Comparison of ENCODE assay signal across 19 mouse cellular contexts in genomic region chr17:51740246-51740645, GRCm38 (mm10).
DNase-seq lines count a peak whose midpoint lies in the region; ATAC-seq and TF ChIP-seq lines count a peak whose summit lies in the region.
"Had no signal": no experiment of that assay in that cellular context is flagged by ENCODE, and none has a peak within 500 bp of the region (broad histone marks: within the 10 kb centered on the region; RNA-seq: fewer than 3 reads in every experiment).

No protein-coding gene starts in this region.

- H3K27me3 ChIP-seq in embryonic facial prominence, embryonic 13.5 days, result no peaks in the 10 kb centered on the region
- H3K27me3 ChIP-seq in embryonic facial prominence, embryonic 10.5 days (replicated peaks; ENCODE audit: low read depth, poor library complexity, severe bottlenecking), result 0 out of 2 replicates have a peak, but pooled peaks cover 3% of the 10 kb centered on the region
- no peaks in the 10 kb centered on the region for H3K27me3 ChIP-seq in kidney, adult 2 months (replicated peaks; ENCODE audit: control insufficient read depth, insufficient read depth, low read length)
- H3K27me3 ChIP-seq: midbrain, embryonic 12.5 days; neural tube, embryonic 12.5 days had no signal

- TF ChIP-seq POLR2A in kidney, adult 2 months (IDR thresholded peaks at IDR 0.05; ENCODE audit: low read depth, low read length), result no peak

- no peak for DNase-seq in embryonic facial prominence, embryonic 10.5 days (ENCODE audit: low spot score)
- DNase-seq in kidney, adult 2 months, result peak; percentile 3
- no peak for DNase-seq in kidney, postnatal 25 days
- DNase-seq in thymus, postnatal 0 days (ENCODE audit: low spot score), result peak; percentile 5
- no peak for DNase-seq in thymus, postnatal 25 days
- DNase-seq in layer of hippocampus, postnatal 14 days (ENCODE audit: low spot score in 2 of 2), result no peak
- DNase-seq: cerebellum, adult 11-12 months; gastrocnemius, adult 2 months; heart, adult 2 months; heart, postnatal 14 days; layer of hippocampus, adult 9-11 months; lung, adult 2 months had no signal

- 0 out of 2 replicates have a peak overlapping the region, but pooled peaks have one; percentile 7 for H3K27ac ChIP-seq in embryonic facial prominence, embryonic 13.5 days
- H3K27ac ChIP-seq in embryonic facial prominence, embryonic 10.5 days (replicated peaks), result no peak overlapping the region
- H3K27ac ChIP-seq in kidney, adult 2 months (ENCODE audit: insufficient read depth, low read depth, low read length), result no peak overlapping the region
- H3K27ac ChIP-seq: gastrocnemius, adult 2 months; heart, adult 2 months; midbrain, embryonic 12.5 days; neural tube, embryonic 12.5 days had no signal

- H3K4me2 ChIP-seq in embryonic facial prominence, embryonic 13.5 days, result peak overlapping the region; percentile 27; the same call in 1 of the 2 replicates
- H3K4me2 ChIP-seq: midbrain, embryonic 12.5 days; neural tube, embryonic 12.5 days had no signal

- ATAC-seq in embryonic facial prominence, embryonic 13.5 days (ENCODE audit: insufficient number of reproducible peaks, insufficient read depth, low FRiP score, low TSS enrichment, low read depth), result 0 out of 2 replicates have a peak, but pooled peaks have one; percentile 17
- no peak for ATAC-seq in erythroblast, adult 5-6 weeks (replicated peaks; ENCODE audit: low FRiP score, poor library complexity, severe bottlenecking)
- ATAC-seq: activated CD4-positive, CD25-positive, alpha-beta regulatory T cell, adult 4 months had no signal

- H3K4me3 ChIP-seq in embryonic facial prominence, embryonic 13.5 days, result no peak overlapping the region
- H3K4me3 ChIP-seq in embryonic facial prominence, embryonic 10.5 days, result no peak overlapping the region
- no peak overlapping the region for H3K4me3 ChIP-seq in kidney, adult 2 months (ENCODE audit: insufficient read depth, low read depth, low read length)
- H3K4me3 ChIP-seq: erythroblast, embryonic 14.5 days; gastrocnemius, adult 2 months; heart, adult 2 months; midbrain, embryonic 12.5 days; neural tube, embryonic 12.5 days had no signal

- peaks cover 8% of the 10 kb centered on the region; the same call in 1 of the 2 replicates for H3K36me3 ChIP-seq in embryonic facial prominence, embryonic 13.5 days
- peaks cover 35% of the 10 kb centered on the region for H3K36me3 ChIP-seq in embryonic facial prominence, embryonic 10.5 days (replicated peaks)
- no peaks in the 10 kb centered on the region for H3K36me3 ChIP-seq in kidney, adult 2 months (ENCODE audit: control insufficient read depth, insufficient read depth, low read length)
- H3K36me3 ChIP-seq: G1E had no signal

- H3K9ac ChIP-seq in embryonic facial prominence, embryonic 13.5 days, result no peak overlapping the region
- H3K9ac ChIP-seq: midbrain, embryonic 12.5 days; neural tube, embryonic 12.5 days had no signal

- WGBS in embryonic facial prominence, embryonic 13.5 days, result 67% methylated on average over 15 of the region's 15 CpGs
- WGBS in embryonic facial prominence, embryonic 10.5 days, result 85% methylated on average over 15 of the region's 15 CpGs
- WGBS in kidney, adult 2 months, result 83% methylated on average over 15 of the region's 15 CpGs

- no peaks in the 10 kb centered on the region for H3K9me3 ChIP-seq in embryonic facial prominence, embryonic 13.5 days
- H3K9me3 ChIP-seq in embryonic facial prominence, embryonic 10.5 days, result no peaks in the 10 kb centered on the region
- H3K9me3 ChIP-seq: midbrain, embryonic 12.5 days; neural tube, embryonic 12.5 days had no signal

- peaks cover 37% of the 10 kb centered on the region for H3K4me1 ChIP-seq in embryonic facial prominence, embryonic 13.5 days
- H3K4me1 ChIP-seq in embryonic facial prominence, embryonic 10.5 days, result peaks cover 22% of the 10 kb centered on the region
- no peaks in the 10 kb centered on the region for H3K4me1 ChIP-seq in kidney, adult 2 months (ENCODE audit: control insufficient read depth, insufficient read depth, low read length)
- H3K4me1 ChIP-seq: neural tube, embryonic 12.5 days had no signal

- TF ChIP-seq CTCF in kidney, adult 2 months (conservative IDR thresholded peaks at IDR 0.05; ENCODE audit: insufficient read depth, insufficient read length, low read depth, low read length), result no peak

Comparison
In these comparisons a context has a peak if more than half of its experiments do, and no peak if none do; other contexts are left out.
1. DNase-seq: peak in kidney, adult 2 months (single experiment) and thymus, postnatal 0 days (single experiment); none in embryonic facial prominence, embryonic 10.5 days (single experiment), kidney, postnatal 25 days (0 of 2), thymus, postnatal 25 days (single experiment) and layer of hippocampus, postnatal 14 days (0 of 2).